Mouse (Mus musculus) testis, postnatal 14 days (tissue): ENCODE data around the gene E2f4.
A peak's percentile ranks its signal among the peaks of the same experiment; 100 is the strongest.
"Not testable (repeated sequence)": the region's sequence is repeated elsewhere in the genome, so short reads cannot be mapped to it uniquely, and the experiment has no call there.

Experiments
- DNase-seq: peaks from one replicate; pipeline ENCODE4 v3.0.0; 2021; ENCODE audit warnings: low spot score

Gene E2f4

DNA sequence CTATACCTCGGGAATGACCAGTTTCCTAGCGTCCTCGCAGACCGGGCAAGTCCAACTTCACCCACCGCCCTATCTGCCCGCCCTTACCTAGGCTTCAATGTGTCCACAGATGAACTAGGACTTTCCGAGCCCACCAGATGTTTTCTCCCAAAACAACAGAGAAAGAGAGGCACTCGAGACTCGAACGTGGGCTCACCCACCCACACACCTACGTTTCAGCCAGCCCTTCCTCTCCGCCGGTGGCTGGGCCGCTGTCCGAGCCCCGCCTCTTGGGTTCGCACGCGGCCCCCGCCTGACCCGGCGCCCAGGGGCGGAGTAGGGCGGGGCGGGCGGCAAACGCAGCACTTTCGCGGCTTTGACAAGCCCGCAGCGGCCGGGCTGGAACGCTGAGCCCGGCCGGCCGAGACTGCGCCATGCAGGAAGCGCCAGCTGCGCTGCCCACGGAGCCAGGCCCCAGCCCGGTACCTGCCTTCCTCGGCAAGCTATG lies 28.0 kb upstream of the E2f4 start, which contains the start of gene Hsf4:
Gene Hsf4 (plus strand): TSS at position 341 of the 487 bp plus-strand sequence.
- DNase-seq = peak; percentile 31

DNA sequence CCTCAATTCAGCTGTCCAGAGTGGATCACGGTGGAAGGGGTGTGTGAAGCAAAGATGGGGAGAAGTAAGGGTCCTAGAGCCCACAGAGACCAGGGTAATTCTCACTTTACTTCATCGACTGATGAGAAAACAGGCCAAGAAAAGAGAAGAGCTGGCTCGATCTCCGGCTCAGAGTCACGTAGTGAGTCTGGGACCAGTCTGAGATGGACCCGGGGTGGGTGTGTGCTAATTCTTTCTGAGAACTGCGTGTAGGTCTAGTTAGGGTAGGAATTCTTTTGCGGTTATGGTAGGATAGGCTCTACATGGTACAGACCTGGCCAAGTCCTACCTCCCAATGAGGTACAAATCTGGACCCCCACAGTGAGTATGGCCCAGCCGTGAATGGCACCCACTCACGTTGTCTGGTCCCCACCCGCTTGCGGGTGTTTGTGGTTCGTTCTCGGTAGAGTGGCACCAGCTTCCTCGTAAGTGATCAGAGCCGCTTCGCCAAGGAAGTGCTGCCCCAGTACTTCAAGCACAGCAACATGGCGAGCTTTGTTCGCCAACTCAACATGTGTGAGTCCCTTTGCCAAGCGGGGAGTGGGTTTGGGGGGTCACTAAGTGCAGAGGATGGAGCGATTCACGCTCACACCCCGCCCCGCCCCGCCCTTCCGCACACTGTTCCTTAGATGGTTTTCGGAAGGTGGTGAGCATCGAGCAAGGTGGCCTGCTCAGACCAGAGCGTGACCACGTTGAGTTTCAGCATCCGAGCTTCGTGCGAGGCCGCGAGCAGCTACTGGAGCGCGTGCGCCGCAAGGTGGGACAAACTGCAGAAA lies 27.2 kb upstream of the E2f4 start:
- peak; percentile 4 for DNase-seq

DNA sequence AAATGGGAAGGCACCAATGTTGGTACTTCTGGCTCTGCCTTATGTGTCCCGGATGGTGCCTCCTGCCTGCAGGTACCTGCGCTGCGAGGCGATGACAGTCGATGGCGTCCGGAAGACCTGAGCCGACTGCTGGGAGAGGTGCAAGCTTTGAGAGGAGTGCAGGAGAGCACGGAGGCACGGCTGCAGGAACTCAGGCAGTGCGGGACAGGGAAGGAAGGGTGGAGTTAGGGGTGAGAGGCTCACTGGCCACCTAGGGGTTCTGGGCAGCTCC lies 26.6 kb upstream of the E2f4 start:
- peak; percentile 11 for DNase-seq

- no peak for DNase-seq
These were observed 22.1 kb upstream of the E2f4 start for GRCm38 (mm10) chr8:105275387-105275786.

DNA sequence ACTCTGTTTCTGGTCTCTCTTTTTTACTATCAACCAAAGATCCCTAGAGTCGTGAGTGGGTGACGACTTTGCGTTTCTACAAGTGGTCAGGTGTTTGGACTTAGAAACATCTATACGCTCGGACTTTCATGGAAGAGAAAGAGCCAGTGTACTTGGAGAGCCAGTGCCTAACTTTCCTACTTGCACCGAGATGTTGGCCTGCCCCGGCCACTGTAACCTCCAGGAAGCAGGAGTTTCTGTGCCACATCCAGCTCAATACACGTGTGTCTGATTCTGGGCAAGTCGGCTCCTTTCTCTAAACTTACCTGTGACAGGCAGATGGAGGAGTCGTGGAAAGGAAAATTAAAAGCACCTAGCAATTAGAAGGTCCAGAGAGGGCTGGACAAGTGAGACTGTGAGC lies 21.6 kb upstream of the E2f4 start, which contains the start of gene Nol3:
Gene Nol3 (plus strand): TSS at position 301 of the 400 bp plus-strand sequence.
- DNase-seq = no peak

DNA sequence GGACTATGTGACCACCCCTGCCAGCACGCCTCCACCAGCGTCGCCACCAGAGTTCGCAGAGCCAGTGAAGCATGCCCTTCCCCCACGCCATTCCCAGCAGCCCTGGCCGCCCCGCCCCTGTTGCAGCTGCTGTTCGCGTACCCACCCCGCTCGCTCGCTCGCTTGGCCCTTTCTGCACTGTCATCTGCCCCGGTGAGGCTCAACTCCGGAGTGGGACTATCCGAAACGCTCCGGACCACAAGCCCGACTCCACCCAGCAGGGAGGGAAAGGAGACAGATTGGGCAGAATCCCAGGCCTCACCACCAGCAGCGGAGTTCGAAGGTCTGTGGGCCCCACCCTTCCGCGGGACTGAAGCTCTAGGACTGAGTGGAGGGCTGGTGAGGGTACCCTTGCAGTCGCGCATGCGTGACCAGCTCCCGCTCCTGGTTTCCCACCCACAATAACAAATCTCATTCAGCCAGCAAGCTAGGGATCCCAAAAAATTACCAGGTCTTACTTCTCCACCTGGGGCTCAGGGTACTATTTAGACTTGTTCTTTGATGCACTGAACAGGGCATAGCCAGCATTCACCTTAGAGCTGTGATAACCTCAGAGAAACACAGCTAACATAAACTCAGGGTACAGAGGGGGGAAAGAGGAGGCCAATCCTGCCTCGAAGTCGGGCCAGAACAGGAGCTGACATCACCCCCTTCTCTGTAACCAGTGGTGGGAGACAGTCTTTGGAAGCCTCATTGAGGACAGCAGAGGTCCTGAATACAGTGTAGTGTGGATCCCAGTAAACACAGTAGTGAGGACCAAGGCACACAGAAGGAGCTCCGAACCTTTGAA lies 21.0 kb upstream of the E2f4 start:
- DNase-seq = peak; percentile 28

GRCm38 (mm10) chr8:105278911-105279334 lies 18.5 kb upstream of the E2f4 start:
- peak; percentile 73 for DNase-seq

- DNase-seq = no peak
These were observed 16.9 kb upstream of the E2f4 start for GRCm38 (mm10) chr8:105280567-105280966.

DNA sequence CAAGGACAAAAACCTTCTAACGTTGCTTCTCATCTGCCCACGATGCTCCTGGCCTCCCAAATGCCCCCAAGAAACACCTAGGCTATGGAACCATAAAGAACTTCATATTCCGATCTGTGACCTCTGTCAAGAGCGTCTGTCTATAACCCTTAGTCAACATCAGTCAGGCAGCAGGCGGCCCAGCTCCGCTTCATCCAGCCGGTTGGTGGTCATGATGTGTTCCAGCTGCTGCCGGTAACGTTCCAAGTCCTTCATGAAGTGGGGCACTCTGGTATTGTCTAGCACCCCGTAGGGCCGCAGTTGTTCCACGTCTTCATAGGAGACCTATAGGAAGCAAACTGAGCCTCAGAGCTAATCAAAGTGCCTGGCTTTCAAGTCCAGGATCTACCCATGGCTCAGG lies 15.6 kb upstream of the E2f4 start:
- no peak for DNase-seq

- DNase-seq = no peak
These were observed 15.2 kb upstream of the E2f4 start for GRCm38 (mm10) chr8:105282239-105282638.

DNA sequence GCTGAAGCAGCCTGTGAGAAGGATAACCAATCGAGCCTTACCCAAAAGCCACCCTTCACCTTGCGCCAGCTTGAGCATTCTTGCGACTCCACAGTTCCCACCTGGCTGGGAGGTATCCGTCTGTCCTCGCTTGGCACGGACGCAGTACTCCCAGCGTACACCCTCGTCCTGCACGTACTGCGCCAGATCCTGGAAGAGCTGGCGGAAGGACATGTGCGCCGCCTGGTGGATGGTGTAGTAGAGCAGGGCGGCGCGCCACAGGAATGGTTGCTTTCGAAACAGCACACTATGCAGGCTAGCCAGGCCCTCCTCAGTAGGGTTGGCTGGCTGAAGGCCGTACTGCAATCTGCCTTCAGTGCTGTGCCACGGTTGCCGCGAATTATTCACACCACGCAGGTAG lies 14.4 kb upstream of the E2f4 start:
- DNase-seq = peak; percentile 53

GRCm38 (mm10) chr8:105285514-105285913 lies 11.9 kb upstream of the E2f4 start:
- DNase-seq = peak; percentile 8

DNA sequence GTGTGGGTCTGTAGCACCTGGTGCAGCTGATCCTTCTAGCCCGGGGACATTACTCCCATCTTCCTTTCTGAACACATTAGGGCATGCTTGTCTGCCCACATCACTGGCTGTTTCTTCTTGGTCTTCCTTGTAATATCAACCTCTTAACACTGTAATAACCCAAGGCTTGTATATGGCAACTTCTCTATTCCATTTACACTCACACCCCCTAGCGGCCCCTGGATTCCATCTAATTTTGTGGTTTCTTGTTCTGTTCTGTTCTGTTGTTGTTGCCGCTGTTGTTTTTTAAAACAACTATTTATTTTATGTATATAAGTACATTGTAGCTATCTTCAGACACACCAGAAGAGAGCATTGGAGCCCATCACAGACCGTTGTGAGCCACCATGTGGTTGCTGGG lies 10.6 kb upstream of the E2f4 start:
- DNase-seq = no peak

- no peak for DNase-seq
These were observed 9.2 kb upstream of the E2f4 start for GRCm38 (mm10) chr8:105288231-105288630.

- DNase-seq = peak; percentile 91
These were observed 8.3 kb upstream of the E2f4 start for GRCm38 (mm10) chr8:105288958-105289732.

GRCm38 (mm10) chr8:105289805-105290460 lies 7.5 kb upstream of the E2f4 start, which contains the start of gene 4931428F04Rik:
TSS of gene 4931428F04Rik (minus strand) at chr8:105289864.
- no peak for DNase-seq

DNA sequence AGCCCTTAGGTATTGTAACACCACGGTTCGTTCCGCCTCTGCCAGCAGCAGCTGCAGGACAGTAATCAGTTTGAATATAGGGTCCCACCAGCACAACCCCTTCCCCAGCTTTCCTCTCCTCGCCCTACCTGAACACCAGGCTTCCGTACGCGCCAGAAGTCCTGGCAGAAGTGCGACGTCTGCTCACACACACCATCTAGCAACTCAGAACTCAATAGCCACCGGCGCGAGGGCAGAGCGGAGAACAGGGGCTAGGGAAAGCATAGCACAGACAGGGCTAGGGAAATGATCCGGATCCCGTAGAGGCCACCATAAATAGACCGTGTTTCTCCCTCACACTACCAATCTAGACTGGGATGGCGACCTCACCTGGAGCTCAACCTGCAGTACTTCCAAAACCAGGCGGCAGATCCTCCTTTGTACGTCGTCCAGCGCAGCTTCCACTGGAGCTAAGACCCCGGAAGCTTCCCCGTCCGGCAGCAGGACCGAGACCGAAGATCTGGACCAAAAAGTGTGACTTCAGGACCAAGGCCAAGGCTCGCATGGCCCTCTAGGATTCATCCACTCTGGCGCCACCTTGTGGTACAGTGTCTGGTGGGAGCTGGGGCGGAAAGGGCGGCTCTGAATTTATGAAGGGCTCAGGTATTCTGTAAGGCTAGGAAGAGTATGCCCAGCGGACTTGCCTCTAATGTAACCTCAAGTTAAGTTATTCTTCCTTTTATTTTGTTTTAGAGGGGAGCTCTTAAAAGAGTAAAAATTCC lies 6.7 kb upstream of the E2f4 start:
- DNase-seq = peak; percentile 86

DNA sequence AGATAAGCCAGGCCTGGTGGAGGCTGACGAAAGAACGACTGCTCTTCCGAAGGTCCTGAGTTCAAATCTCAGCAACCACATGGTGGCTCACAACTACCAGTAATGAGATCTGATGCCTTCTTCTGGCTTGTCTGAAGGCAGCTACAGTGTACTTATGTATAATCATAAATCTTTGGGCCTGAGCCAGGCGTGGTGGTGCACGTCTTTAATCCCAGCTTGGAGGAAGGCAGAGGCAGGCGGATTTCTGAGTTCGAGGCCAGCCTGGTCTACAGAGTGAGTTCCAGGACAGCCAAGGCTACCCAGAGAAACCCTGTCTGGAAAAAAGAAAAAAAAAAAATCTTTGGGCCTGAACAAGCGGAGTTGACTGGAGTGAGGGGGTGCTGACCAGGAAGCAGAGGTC lies 6.1 kb upstream of the E2f4 start:
- not testable (repeated sequence) for DNase-seq

DNA sequence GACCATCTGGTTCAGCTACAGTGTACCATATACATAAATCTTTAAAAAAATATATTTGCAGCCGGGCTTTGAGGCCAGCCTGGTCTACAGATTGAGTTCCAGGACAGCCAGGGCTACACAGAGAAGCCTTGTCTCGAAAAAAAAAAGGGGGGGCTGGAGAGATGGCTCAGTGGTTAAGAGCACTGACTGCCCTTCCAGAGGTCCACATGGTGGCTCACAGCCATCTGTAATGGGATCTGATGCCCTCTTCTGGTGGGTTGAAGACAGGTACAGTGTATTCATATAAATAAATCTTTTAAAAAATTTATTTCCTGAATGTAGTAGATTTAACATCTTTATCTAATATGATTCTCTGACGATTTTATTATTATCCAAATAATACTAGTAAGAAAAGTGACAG lies 5.7 kb upstream of the E2f4 start:
- not testable (repeated sequence) for DNase-seq

DNA sequence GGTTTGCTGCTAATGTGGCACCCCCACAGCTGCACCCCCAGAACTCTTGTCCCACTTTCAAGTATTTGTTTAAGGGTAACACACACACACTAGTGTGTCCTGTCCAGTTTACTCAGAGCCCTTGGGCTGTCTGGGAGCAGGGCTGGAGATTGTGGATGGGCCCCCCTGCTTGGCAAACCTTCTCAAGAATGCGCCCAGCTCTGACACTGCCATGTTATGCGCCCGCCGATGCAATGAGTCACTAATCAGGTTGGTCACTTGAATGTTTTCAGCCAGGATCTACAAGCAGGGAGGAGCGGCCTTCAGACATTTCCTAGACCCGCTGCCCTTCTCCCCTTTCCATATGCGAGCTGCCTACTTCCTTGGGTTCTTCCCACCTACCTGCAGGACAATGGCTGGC lies 5.0 kb upstream of the E2f4 start:
- DNase-seq = no peak

GRCm38 (mm10) chr8:105293405-105293804 lies 4.1 kb upstream of the E2f4 start:
- DNase-seq = peak; percentile 8
